Mouse (Mus musculus) embryonic stem cell, embryonic (primary cell): Measurements from ENCODE around the gene Cxcl1.

Experiments
- CTCF ChIA-PET, 4 experiments: fragments of 300-600 bp in 2 of 4; fragments of 350-600 bp in 2 of 4; sonication (Branson Sonifier 250); formaldehyde crosslinking; loops; one replicate each; lab custom pipeline; 2022; ENCODE audit warnings: inconsistent platforms in 2 of 4; lab: Charles Lee
- POLR2A ChIA-PET, 4 experiments: fragments of 300-600 bp in 2 of 4; fragments of 350-600 bp in 2 of 4; sonication (Branson Sonifier 250); formaldehyde crosslinking; loops; one replicate each; lab custom pipeline; 2022; ENCODE audit warnings: antibody characterized with exemption in 4 of 4, inconsistent platforms in 1 of 4; lab: Charles Lee

Gene Cxcl1

DNA sequence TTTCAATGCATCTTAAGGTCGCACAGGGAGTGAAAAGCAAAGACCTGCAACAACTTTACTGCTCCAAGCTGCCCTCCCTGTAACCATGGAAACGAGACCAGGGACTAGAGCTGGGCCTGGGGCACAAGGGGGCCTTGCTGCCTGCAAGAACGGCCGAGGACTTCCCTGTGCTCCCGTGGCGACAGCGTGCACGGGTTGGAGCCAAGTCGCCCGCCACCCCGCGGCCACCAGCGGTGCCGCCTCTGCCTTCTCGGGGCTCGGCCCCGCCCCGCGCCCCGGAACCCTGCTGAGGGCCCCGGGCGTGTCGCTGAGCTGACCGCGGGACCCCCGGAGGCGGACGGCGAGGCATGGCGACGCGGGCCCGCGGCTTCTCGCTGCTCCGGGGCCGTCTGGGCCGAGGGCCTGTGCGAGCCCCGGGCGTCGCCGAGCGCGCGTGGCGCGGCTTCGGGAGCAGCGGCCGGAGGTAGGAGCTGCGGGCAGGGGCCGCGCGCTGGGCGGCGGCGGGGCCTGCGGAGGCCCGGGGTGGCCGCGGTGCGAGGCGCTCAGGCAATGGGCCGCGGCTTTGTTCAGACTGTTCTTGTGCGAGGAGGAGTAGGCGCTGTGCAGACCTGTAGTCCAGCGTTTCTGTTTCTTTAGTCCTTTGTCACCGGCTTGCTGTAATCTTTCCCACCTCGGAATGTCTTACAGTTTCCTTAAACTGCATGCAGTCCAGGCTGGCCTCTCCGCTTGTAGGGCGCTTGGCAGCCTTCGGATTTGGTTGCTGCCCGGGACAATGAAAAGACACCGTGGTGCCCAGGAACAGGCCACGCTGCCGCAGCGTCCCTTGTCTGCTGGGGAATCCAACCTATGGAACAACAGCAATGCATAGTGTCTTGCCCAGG lies 40.2 kb downstream of the Cxcl1 start, which contains the start of gene Mthfd2l:
Gene Mthfd2l, plus strand, starts transcription at position 147 of the 881 bp plus-strand sequence.
- CTCF ChIA-PET: interaction anchor here in 2 of 4 experiments (0.6 to 1.4 kb wide), 4 partner anchors 29 to 342 kb away, joined by 3 read pairs; no protein-coding TSS in a partner anchor
- POLR2A ChIA-PET: interaction anchor here in 1 of 4 experiments (0.7 kb wide), 1 partner anchor 11 kb away, joined by 3 read pairs; no protein-coding TSS in a partner anchor

DNA sequence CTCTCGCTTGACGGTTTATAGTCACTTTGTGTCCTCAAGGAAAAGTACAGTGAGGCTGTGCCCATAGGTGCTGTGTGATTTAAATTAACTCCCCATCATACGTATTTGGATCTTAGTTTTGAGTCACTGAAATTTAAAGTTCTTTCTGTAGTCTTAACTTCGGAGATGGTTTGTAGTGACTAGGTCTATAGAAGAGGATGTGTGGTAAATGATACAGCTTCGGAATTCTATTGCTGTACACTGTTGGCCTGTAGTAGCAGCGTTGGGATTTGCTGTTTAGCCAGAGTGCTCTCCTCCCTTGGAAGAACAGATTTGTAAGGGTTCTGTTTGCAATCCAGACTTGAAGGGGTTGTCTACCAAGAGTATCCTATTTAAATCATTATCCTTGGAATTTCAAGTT lies 40.9 kb downstream of the Cxcl1 start:
- CTCF ChIA-PET: interaction anchor here in 2 of 4 experiments (0.6 to 1.4 kb wide), 2 partner anchors 29 to 45 kb away, joined by 3 read pairs; no protein-coding TSS in a partner anchor

DNA sequence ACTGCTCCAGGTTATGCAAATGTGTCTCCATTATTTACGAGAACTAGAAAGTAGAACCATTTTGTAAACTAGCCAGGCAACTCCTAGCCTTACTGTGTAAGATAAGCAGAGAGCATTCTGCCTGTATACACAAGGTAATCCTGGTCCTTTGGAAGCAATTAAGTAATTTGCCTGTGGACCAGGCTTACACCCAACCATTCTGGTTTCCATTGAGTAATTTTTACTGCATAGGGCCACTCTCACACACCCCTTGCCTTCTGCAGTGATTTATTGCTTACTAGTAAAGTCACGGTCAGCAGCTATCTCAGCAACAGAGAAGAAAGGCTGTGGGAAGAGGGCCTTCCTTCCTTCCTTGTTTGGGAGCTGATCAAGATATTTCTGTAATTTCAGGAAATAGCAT lies 45.7 kb downstream of the Cxcl1 start:
- POLR2A ChIA-PET: no interaction called here
- CTCF ChIA-PET: interaction anchor here in 1 of 4 experiments (1.2 kb wide), 1 partner anchor 371 kb away, joined by 3 read pairs; no protein-coding TSS in a partner anchor

More for the DNA sequence above, 40.9 kb downstream of the Cxcl1 start:
- POLR2A ChIA-PET: no interaction called here
